Mouse (Mus musculus) myocyte (in vitro differentiated cells): ENCODE measurements around the gene Irak2. TPM values are rescaled to one million over a fixed set of nuclear protein-coding genes. Genes with fewer than 3 reads are reported as not detected.

Experiments used
- H3K27me3 ChIP-seq: one replicate; pipeline ENCODE4 v1.6.1; 2011; ENCODE audit not compliant: control insufficient read depth, insufficient read depth, insufficient read length
- H3K36me3 ChIP-seq: one replicate; pipeline ENCODE4 v1.6.1; 2011; ENCODE audit not compliant: control insufficient read depth, insufficient read depth
- H3K4me2 ChIP-seq: one replicate; pipeline ENCODE4 v1.6.1; 2011; ENCODE audit warnings: low read depth, control low read depth
- H3K4me3 ChIP-seq: one replicate; pipeline ENCODE4 v1.5.1; 2011; ENCODE audit warnings: mild to moderate bottlenecking, control low read depth, moderate library complexity
- H3K79me2 ChIP-seq: one replicate; pipeline ENCODE4 v1.6.1; 2011; ENCODE audit not compliant: control insufficient read depth, insufficient read depth
- H3ac ChIP-seq: one replicate; pipeline ENCODE4 v1.6.1; 2011; ENCODE audit not compliant: control insufficient read depth, insufficient read length
- CEBPB ChIP-seq: IDR thresholded peaks from 2 replicates; pipeline ENCODE4 v1.6.1; 2011; ENCODE audit warnings: mild to moderate bottlenecking, moderate library complexity; ENCODE audit not compliant: poor library complexity, insufficient read depth, severe bottlenecking
- E2F4 ChIP-seq: IDR thresholded peaks from one replicate; pipeline ENCODE4 v1.6.1; 2011; ENCODE audit warnings: mild to moderate bottlenecking, control low read depth, moderate library complexity; ENCODE audit not compliant: insufficient read depth
- MAX ChIP-seq: IDR thresholded peaks from one replicate; pipeline ENCODE4 v1.6.1; 2011; ENCODE audit warnings: low read depth, mild to moderate bottlenecking, control low read depth
- MYOD1 ChIP-seq, 3 experiments: IDR thresholded peaks; one replicate each; pipeline ENCODE4 v1.6.1; 2011; ENCODE audit warnings: control low read depth in 2 of 3, low read depth in 2 of 3, mild to moderate bottlenecking in 2 of 3, moderate library complexity in 1 of 3; ENCODE audit not compliant: insufficient read length in 2 of 3, control insufficient read depth in 1 of 3
- MYOG ChIP-seq, 3 experiments: IDR thresholded peaks; one replicate each; pipeline ENCODE4 v1.6.1; 2011; ENCODE audit warnings: control low read depth in 2 of 3, low read depth in 2 of 3, mild to moderate bottlenecking in 2 of 3; ENCODE audit not compliant: insufficient read length in 2 of 3, control insufficient read depth in 1 of 3, insufficient read depth in 1 of 3
- POLR2A ChIP-seq: IDR thresholded peaks from one replicate; pipeline ENCODE4 v1.6.1; 2011; ENCODE audit warnings: low read depth, mild to moderate bottlenecking, control low read depth, moderate library complexity; ENCODE audit not compliant: insufficient read length
- POLR2AphosphoS2 ChIP-seq: IDR thresholded peaks from one replicate; pipeline ENCODE4 v1.6.1; 2011; ENCODE audit warnings: low read depth, control low read depth; ENCODE audit not compliant: insufficient read length
- REST ChIP-seq: IDR thresholded peaks from one replicate; pipeline ENCODE4 v1.6.1; 2011; ENCODE audit warnings: mild to moderate bottlenecking, control low read depth, moderate library complexity; ENCODE audit not compliant: insufficient read depth, insufficient read length
- SRF ChIP-seq: IDR thresholded peaks from one replicate; pipeline ENCODE4 v1.6.1; 2011; ENCODE audit warnings: low read depth; ENCODE audit not compliant: control insufficient read depth, insufficient read length
- TCF12 ChIP-seq: IDR thresholded peaks from one replicate; pipeline ENCODE4 v1.6.1; 2011; ENCODE audit warnings: mild to moderate bottlenecking, control low read depth; ENCODE audit not compliant: poor library complexity, insufficient read depth, severe bottlenecking
- TCF3 ChIP-seq: IDR thresholded peaks from one replicate; pipeline ENCODE4 v1.6.1; 2011; ENCODE audit warnings: low read depth, control low read depth; ENCODE audit not compliant: insufficient read length
- USF1 ChIP-seq: IDR thresholded peaks from one replicate; pipeline ENCODE4 v1.6.1; 2011; ENCODE audit warnings: low read depth, mild to moderate bottlenecking, control low read depth, moderate library complexity
- polyA plus RNA-seq: library from polyadenylated mRNA; unstranded; fragments of >200 nt; fragmentation: generic; extraction: Trizol; gene quantifications from one replicate; pipeline ENCODE4 v1.2.1, GENCODE M21; 2012; ENCODE audit warnings: missing spikeins

The Irak2 gene
- polyA plus RNA-seq, 1 experiment = 17.0 TPM

DNA sequence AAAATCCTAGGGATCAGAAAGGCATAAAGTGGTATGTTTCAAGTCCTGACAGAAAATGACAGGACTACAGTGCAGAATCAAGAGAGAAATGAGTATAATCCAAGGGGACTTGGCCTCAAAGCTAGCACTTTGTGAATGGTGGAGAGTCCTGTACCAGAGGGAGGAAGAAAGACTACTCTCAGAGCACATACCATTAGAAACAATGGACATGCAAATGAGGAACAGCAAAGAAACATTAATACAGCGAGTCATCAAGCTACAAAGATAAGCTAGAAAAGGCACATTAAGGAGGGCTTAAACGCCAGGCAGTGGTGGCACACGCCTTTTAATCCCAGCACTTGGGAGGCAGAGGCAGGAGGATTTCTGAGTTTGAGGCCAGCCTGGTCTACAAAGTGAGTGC, 93.0 kb downstream of the Irak2 start:
- Histone ChIP-seq H3K36me3 (peaks cover 72% of the 10 kb centered on the region), H3K4me3 (no peak overlapping the region), H3K4me2 (no peak overlapping the region), H3K27me3 (no peaks in the 10 kb centered on the region), H3ac (no peak overlapping the region), H3K79me2 (peaks cover 7% of the 10 kb centered on the region)
- TF ChIP-seq REST = no peak
- no peak for TF ChIP-seq USF1
- no peak for TF ChIP-seq TCF3
- TF ChIP-seq CEBPB = no peak
- TF ChIP-seq MAX = no peak
- TF ChIP-seq POLR2A = no peak
- TF ChIP-seq TCF12 = no peak
- no peak for TF ChIP-seq MYOG (IDR thresholded peaks at IDR 0.05; ENCODE audit: control insufficient read depth in 1 of 3, insufficient read depth in 1 of 3, insufficient read length in 2 of 3, low read depth in 2 of 3)
- no peak for TF ChIP-seq SRF
- no peak for TF ChIP-seq MYOD1 (IDR thresholded peaks at IDR 0.05; ENCODE audit: control insufficient read depth in 1 of 3, insufficient read length in 2 of 3, low read depth in 2 of 3)
- TF ChIP-seq POLR2AphosphoS2 = no peak
- TF ChIP-seq E2F4 = no peak

DNA sequence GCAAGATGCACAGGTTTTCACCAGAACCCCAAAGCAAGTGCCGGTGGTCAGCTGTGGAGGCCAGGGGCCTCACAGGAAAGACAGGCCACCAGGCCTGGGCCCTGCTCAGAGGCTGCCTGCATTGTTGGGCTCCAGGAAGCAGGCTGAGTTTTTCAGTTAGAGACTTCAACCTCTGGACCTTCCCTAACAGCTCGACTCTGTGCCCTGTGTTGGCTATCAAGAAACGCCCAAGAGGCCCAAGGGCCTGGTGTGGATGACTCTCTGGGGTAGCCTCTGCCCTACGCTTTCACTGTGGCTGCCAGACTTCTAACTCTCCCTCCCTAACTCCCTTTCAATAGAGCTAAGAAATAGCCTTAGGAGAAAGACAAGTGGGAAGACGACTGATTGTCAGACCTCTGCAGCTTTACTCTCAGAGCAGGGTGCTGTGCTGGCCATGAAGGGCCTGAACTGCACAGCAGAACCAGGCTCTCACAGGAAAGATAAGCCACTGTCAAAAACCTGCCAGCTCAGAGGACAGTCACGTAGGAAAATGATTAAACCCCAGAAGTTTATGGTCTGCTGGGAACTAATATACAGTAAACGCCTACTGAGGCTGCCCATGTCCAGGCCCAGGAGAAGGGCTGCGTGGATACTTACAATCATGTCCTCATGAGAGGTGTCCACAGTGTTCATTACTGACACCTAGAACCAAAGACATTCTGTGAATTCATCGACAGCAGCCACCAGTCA, 99.2 kb downstream of the Irak2 start:
- no peak overlapping the region for H3K4me2 ChIP-seq
- no peak overlapping the region for H3ac ChIP-seq
- H3K27me3 ChIP-seq = no peaks in the 10 kb centered on the region
- peaks cover 39% of the 10 kb centered on the region for H3K79me2 ChIP-seq
- TF ChIP-seq REST (no peak), MAX (no peak), E2F4 (no peak), TCF12 (no peak), CEBPB (no peak), POLR2AphosphoS2 (no peak)
- no peak overlapping the region for H3K4me3 ChIP-seq
- H3K36me3 ChIP-seq = peaks cover 35% of the 10 kb centered on the region

DNA sequence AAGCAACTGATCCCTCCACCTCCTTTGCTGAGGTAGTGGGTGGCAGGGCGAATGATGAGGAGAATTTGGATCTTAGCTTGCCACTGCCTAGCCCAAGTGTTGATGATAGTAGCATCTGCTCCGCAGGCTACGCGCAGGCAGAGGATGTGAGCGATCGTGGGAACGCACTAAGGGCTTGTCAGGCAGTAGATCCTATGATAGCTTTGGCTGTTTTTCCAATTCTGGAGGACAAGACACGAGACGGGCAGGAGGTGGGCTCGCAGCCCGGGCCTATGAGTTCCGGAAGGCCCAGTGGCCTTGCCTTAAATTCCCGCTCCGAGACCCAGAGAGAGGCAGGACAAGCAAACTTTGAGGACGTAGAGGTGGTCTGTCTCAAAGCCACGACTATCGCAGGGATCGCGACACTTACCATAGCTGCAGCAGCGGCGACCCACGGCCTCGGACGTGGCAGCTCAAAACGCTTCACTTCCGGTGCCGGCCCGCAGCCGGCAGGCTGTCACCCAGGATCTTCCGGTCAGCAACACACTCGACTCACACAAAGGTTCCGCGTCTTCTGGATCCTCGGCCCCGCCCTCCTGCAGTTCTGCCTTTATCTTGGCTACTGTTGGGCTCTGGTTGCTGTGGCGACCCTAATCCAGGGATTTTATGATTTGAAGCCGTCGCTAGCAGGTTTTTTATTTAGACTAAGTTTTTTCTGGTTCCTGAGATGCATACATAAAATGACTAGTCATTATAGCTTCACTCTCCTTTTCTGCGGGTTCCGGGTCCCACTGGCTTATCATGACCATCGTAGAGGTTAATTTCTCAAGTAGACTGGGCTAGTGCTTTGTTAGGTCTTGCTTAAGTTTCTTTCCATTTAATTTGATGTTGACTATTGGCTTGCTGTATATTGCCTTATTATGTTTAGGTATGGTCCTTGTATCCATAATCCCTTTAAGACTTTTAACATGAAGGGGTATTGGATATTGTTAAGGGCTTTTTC, 102.3 kb downstream of the Irak2 start, which contains the start of gene Sec13:
TSS of gene Sec13 (minus strand) at position 508 of the 982 bp plus-strand sequence.
- H3K79me2 ChIP-seq = peaks cover 39% of the 10 kb centered on the region
- H3K36me3 ChIP-seq = peaks cover 14% of the 10 kb centered on the region
- H3K27me3 ChIP-seq = peaks cover 21% of the 10 kb centered on the region
- TF ChIP-seq POLR2AphosphoS2 = peak; percentile 96
- no peak for TF ChIP-seq CEBPB
- peak; percentile 94 for TF ChIP-seq POLR2A
- no peak for TF ChIP-seq TCF3
- no peak for TF ChIP-seq TCF12
- TF ChIP-seq MAX = no peak
- TF ChIP-seq MYOD1 (IDR thresholded peaks at IDR 0.05; ENCODE audit: control insufficient read depth in 1 of 3, insufficient read length in 2 of 3, low read depth in 2 of 3) = peak in 2 of 3 experiments; percentile 8 to 42
- TF ChIP-seq USF1 = no peak
- TF ChIP-seq REST = no peak
- TF ChIP-seq MYOG (IDR thresholded peaks at IDR 0.05; ENCODE audit: control insufficient read depth in 1 of 3, insufficient read depth in 1 of 3, insufficient read length in 2 of 3, low read depth in 2 of 3) = peak; percentile 24 to 73 (median 49)
- peak; percentile 34 for TF ChIP-seq SRF
- peak within 1 kb of the TSS; percentile 90 for H3K4me2 ChIP-seq
- peak within 1 kb of the TSS; percentile 4 for H3ac ChIP-seq
- peak within 1 kb of the TSS; percentile 91 for H3K4me3 ChIP-seq

DNA sequence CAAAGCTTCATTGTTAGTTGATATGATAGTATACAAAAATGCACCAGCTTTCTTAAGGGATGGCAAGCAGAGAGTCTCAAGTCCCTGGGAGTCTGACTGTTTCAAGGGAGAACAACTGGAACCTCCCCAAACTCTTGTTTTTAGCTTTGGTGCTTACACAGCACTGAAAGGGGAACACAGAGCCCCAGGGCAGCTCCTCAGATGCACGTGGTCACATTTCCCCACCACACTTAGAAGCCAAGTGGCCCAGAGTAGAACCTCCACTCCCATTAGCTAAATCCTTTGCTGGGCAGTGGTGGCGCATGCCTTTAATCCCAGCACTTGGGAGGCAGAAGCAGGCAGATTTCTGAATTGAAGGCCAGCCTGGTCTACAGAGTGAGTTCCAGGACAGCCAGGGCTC, 103.2 kb downstream of the Irak2 start:
- Histone ChIP-seq H3K79me2 (peaks cover 39% of the 10 kb centered on the region), H3K4me2 (no peak overlapping the region), H3K36me3 (peaks cover 5% of the 10 kb centered on the region), H3K27me3 (peaks cover 30% of the 10 kb centered on the region), H3K4me3 (no peak overlapping the region), H3ac (no peak overlapping the region)
- TF ChIP-seq POLR2A = no peak
- TF ChIP-seq POLR2AphosphoS2 = no peak
- TF ChIP-seq SRF = no peak
- no peak for TF ChIP-seq CEBPB
- no peak for TF ChIP-seq TCF3
- no peak for TF ChIP-seq REST
- no peak for TF ChIP-seq USF1
- TF ChIP-seq MYOD1 (IDR thresholded peaks at IDR 0.05; ENCODE audit: control insufficient read depth in 1 of 3, insufficient read length in 2 of 3, low read depth in 2 of 3) = no peak
